Mouse (Mus musculus): Measurements from ENCODE around the gene Rps18.
A peak's percentile ranks its signal among the peaks of the same experiment; 100 is the strongest.
"Not testable (repeated sequence)": the region's sequence is repeated elsewhere in the genome, so short reads cannot be mapped to it uniquely, and the experiment has no call there.

Gene Rps18

DNA sequence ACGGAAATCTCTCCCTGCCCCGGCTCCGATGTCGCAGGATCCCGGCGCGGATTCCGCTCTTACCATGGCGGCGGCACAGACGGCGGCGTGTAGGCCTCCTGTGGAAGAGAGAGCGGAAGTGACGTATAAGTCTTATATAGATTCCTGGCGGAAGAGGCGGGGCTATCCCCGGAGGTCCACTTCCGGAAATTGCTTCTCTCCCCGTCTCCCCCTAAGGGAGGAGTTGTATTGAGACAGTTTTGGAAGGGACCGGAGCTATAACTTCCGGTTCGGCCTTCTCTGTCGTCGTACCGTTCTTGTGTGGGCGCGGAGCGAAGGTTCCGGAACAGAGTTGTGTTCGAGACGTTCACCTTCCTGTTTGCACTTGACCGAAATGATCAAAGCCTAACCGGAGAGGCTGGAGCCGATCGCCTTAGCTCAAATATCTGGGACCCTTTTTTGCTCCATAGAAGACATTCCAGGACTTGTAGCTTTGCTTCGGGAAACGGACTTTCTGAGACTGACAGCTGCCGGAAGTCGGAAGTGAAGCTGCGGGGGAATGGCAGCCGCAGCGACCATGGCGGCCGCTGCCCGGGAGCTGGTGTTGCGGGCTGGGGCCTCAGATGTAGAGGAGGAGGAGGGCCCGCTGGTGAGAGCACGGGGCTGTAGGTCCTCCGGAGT, at the start of gene Rps18, which contains the start of gene Vps52:
Gene Rps18 (minus strand): TSS at position 447 of the 660 bp plus-strand sequence.
Gene Vps52 (plus strand): TSS at position 258 of the 660 bp plus-strand sequence.
- peak; percentile 93 to 98 for DNase-seq (ENCODE audit: low spot score in 2 of 2)

- no peak for DNase-seq (ENCODE audit: low spot score in 2 of 2)
Observed at GRCm38 (mm10) chr17:34003426-34003825, 47.6 kb upstream of the Rps18 start.

DNA sequence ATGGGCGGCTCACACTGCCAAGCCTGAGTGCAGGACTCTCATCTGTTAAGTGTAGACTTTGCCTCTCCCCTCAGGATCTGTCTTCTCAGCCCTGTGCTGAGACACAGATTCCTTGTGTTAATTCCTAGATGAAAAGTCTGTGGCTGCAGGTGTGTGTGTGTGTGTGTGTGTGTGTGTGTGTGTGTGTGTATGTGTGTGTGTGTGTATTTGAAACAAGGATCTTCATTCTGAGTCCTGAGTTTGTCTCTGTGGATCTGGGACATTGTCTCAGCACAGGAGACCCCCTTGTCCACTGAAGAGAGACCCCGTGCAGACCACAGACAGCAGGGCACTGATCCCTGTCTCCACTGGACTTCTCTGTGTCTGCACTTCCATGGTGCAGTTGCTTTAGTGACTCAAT, 45.0 kb upstream of the Rps18 start:
- DNase-seq (ENCODE audit: low spot score in 2 of 2): not testable (repeated sequence)

- DNase-seq (ENCODE audit: low spot score in 2 of 2): peak; percentile 46 to 69
Observed at GRCm38 (mm10) chr17:34000150-34000537, 44.3 kb upstream of the Rps18 start, which contains the start of gene H2-K1. H2-K1 (minus strand) TSS chr17:34000347.

- DNase-seq (ENCODE audit: low spot score in 2 of 2): no peak
Observed at GRCm38 (mm10) chr17:33999341-34000149, 43.7 kb upstream of the Rps18 start.

- DNase-seq (ENCODE audit: low spot score in 2 of 2): not testable (repeated sequence)
Observed at GRCm38 (mm10) chr17:33998697-33999096, 42.9 kb upstream of the Rps18 start.

DNA sequence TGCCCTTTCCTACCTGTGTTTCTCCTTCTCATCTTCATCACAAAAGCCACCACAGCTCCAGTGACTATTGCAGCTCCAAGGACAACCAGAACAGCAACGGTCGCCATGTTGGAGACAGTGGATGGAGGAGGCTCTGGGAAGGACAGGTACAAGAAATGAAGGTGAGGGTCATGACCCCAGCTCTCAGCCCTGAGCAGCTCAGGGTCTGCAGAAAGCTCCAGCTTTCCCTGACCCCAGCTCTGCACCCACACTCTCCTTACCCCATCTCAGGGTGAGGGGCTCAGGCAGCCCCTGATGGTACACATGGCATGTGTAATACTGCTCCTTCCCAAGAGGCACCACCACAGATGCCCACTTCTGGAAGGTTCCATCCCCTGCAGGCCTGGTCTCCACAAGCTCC, 41.2 kb upstream of the Rps18 start:
- DNase-seq (ENCODE audit: low spot score in 2 of 2): not testable (repeated sequence)

- no peak for DNase-seq (ENCODE audit: low spot score in 2 of 2)
Observed at GRCm38 (mm10) chr17:33995651-33996050, 39.9 kb upstream of the Rps18 start.

GRCm38 (mm10) chr17:33994959-33995358, 39.2 kb upstream of the Rps18 start:
- DNase-seq (ENCODE audit: low spot score in 2 of 2): no peak

DNA sequence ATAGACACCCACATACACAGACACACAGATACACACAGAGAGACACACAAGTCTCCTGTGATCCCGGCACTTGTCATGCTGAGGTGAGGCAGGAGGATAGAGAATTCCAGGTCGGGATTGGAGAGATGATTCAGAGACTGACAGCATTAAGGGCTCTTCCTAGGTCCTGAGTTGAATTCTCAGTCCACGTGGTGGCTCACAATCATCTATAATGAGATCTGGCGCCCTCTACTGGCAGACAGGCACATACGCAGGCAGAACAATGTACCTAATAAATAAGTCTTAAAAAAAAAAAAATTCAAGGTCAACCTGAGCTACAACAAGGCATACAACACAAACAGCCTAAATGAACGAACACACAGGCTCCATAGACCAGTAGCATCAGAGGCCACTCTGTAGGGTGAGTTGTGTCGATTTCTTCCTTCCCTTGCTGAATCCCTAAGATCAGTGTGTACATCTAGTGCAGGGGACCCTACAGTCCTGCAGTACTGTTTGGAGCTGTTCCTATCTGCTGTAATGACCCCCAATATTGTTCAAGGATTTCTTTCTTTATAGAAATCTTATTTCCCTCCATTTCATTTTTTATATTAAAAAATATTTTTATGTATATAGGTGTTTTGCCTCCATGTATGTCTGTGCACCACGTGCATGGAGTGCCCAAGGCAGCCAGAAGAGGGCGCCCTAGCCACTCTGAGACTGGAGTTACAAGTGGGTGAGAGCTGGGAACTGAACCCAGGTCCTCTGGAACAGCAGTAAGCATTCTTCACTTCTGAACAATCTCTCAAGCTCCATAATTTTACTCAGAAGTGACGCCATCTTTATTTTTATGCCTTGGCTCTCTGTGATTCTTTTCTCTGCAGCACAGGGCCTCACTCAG, 36.2 kb upstream of the Rps18 start:
- DNase-seq (ENCODE audit: low spot score in 2 of 2): peak in 1 of 2 experiments; percentile 34

GRCm38 (mm10) chr17:33982136-33982535, 26.3 kb upstream of the Rps18 start:
- DNase-seq (ENCODE audit: low spot score in 2 of 2): peak; percentile 47 to 48

GRCm38 (mm10) chr17:33981192-33981909, 25.6 kb upstream of the Rps18 start:
- DNase-seq (ENCODE audit: low spot score in 2 of 2): peak; percentile 80 to 91

DNA sequence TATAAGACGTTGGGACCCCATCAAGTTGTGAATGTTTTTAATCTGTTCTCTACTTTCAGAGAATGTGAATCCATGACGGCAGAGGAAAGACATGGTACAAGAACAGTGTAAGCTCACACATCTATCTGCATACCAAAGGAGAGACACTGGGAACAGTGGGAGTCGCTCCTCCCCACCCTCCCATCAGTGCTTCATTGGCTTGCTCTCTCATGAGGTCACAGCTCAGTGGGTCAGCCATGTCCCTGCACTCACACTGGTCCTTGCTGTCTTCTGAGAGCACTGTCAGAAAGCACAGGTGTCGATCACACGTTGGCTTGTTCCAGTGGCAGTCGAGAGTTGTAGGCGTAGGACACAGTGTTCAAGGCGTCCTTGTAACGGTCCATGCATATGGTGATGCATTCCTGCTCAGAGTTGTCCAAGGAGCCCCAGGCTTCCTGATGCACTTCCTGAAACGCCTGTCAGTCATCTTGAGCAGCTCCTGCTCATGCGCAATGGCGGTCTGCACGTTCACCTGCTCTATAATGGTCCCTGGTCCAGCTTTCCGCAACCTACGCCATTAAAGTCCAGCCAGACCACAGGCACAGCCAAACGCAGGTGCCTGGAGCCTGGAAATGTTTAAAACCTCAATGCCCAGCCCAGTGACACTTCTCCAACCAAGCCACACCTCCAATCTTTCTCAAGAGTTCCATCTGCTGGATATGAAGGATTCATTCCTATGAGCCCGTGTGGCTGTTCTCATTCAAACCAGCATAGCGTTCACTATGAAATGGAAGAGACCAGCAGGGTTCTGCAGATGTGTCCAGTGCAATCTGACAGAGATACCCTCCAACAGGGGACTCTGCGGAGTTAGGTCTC, 24.6 kb upstream of the Rps18 start:
- DNase-seq (ENCODE audit: low spot score in 2 of 2): no peak

DNA sequence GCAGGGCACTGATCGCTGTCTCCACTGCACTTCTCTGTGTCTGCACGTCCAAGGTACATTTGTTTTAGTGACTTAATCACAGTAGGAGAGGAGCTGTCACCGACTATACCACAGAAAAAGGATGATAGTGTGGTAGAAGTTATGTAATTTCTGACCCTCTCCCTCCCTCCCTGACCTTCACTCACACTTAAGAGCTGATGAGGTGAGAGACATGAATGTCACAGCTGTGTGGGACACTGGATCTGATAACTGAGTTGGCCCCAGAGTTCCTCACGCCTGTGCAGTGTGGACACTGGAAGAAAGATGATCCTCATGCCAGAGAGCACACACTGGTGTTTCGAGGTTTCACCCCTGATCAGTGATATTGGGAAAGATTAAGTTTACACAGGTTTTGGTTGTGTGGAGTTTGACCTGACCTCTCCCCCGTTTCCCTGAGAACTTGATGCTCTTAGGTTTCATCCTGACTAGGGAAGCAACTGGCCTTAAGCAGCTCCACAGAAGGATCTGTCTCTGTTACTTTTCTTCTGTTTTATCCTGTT, 23.8 kb upstream of the Rps18 start:
- DNase-seq (ENCODE audit: low spot score in 2 of 2): no peak

DNA sequence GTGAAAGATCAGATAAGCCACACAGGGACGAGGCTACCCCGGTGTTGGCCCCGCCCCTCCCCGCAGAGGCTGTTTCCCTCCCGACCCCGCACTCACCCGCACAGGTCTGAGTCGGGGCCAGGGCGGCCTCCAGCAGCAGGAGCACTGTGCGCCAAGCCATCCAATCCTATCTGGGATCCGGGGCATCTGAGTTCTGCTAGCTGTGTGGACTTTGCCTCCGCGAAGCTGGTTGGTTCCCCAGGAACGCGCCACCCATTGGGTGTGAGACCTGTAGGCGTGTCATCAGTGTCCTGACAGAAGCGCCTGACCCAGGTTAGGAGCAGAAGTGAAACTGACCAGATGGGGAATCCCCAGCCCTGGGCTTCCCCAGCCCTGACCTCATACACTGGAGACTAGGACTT, 22.8 kb upstream of the Rps18 start:
- peak in 1 of 2 experiments; percentile 33 for DNase-seq (ENCODE audit: low spot score in 2 of 2)

DNA sequence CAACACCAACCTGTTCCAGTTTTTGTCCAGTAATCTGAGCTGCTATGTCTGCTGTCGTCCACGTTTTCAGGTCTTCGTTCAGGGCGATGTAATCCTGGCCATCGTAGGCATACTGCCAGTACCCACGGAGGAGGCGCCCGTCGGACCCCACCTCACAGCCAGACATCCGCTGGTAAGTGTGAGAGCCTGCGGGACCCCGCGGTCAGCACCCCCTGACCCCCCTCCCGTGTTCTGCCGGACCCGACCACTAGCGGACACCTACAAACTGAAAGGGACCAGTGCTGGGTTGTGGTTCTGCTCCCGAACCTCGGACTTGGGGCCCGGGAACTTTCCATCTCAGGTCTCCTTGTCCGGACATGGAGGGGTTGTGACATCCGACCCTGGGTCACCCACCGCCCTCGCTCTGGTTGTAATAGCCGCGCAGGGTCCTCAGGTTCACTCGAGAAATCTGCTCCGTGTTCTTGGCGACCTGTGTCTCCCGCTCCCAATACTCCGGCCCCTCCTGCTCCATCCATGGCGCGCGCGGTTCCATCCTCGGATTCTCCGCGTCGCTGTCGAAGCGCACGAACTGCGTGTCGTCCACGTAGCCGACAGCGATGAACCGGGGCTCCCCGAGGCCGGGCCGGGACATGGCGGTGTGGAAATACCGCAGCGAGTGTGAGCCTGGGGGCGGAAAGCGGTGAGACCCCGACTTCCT, 22.2 kb upstream of the Rps18 start:
- no peak for DNase-seq (ENCODE audit: low spot score in 2 of 2)

DNA sequence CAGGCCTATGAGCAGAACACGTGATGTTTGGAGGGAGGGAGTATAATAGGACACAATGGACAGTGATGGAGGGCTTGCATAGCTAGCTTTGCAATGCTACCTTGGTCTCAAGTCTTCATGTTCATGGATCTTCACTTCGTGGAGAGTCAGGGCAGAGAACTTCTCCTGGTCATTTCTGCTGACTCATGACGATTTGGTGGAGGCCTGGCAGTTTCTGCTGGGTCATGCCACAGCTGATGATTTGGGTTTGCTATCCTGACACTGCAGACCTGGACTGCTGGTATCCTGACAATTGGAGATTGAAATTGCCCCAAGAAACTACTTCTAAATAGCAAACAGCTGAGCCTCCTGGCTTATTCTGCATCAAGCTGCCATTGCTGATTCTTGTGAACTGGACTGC, 17.8 kb upstream of the Rps18 start:
- DNase-seq (ENCODE audit: low spot score in 2 of 2): no peak

DNA sequence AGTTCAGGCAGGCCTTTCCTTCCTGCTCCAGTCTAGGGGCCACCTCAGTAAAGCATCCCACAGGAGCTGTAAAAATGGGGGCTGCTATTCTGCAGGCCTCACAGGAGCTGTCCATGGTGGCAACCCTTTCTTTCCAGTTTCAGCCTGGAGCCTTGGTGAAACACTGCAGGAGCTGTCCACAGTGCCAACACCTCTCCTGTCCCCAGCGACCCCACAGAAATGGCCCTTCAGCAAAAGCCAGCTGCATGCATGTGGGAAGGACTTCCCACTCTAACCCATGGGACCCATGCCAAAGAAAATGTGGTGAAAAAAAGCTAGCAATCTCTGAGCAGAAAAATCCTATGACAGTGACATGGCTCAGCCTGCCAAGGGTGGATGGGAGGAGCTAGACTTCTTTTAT, 16.9 kb upstream of the Rps18 start:
- DNase-seq (ENCODE audit: low spot score in 2 of 2): no peak

GRCm38 (mm10) chr17:33969394-33969793, 13.6 kb upstream of the Rps18 start:
- DNase-seq (ENCODE audit: low spot score in 2 of 2): no peak
